Mouse (Mus musculus) adrenal gland, adult 2 months (tissue): ENCODE results near the gene Dyrk1a. TPM values are rescaled to one million over a fixed set of nuclear protein-coding genes. Genes with fewer than 3 reads are reported as not detected.

Experiments
- DNase-seq: peaks from one replicate; pipeline ENCODE4 v3.0.0; 2021
- polyA plus RNA-seq: library from polyadenylated mRNA; depleted of rRNA; stranded (reverse); fragments of >200 nt; gene quantifications from 2 replicates; pipeline ENCODE4 v1.2.3, GENCODE M21; 2012; rRNA removed
- total RNA-seq, 2 experiments: library from RNA; stranded (reverse); gene quantifications; 2 replicates each; pipeline ENCODE4 v1.2.3; 2021

Gene Dyrk1a
- total and polyA plus RNA-seq, 3 experiments = 32.0 to 97.8 (median 60.5) TPM

GRCm38 (mm10) chr16:94717051-94717450 is 147.2 kb downstream of the Dyrk1a start:
- no peak for DNase-seq

GRCm38 (mm10) chr16:94718919-94719318 is 149.1 kb downstream of the Dyrk1a start:
- DNase-seq = no peak

- DNase-seq = no peak
Observed at GRCm38 (mm10) chr16:94719488-94719887, 149.7 kb downstream of the Dyrk1a start.

GRCm38 (mm10) chr16:94720476-94721153 is 150.8 kb downstream of the Dyrk1a start:
- no peak for DNase-seq

GRCm38 (mm10) chr16:94721549-94722006 is 151.8 kb downstream of the Dyrk1a start:
- DNase-seq = no peak

- no peak for DNase-seq
Observed at GRCm38 (mm10) chr16:94722936-94723335, 153.1 kb downstream of the Dyrk1a start.

GRCm38 (mm10) chr16:94724061-94724596 is 154.3 kb downstream of the Dyrk1a start:
- DNase-seq = peak; percentile 90

- DNase-seq = peak; percentile 46
Observed at GRCm38 (mm10) chr16:94724747-94725211, 155.0 kb downstream of the Dyrk1a start.

- no peak for DNase-seq
Observed at GRCm38 (mm10) chr16:94729236-94729635, 159.4 kb downstream of the Dyrk1a start.

- no peak for DNase-seq
Observed at GRCm38 (mm10) chr16:94731027-94731426, 161.2 kb downstream of the Dyrk1a start.

GRCm38 (mm10) chr16:94735472-94735871 is 165.7 kb downstream of the Dyrk1a start:
- DNase-seq = no peak

- DNase-seq = no peak
Observed at GRCm38 (mm10) chr16:94736462-94737358, 166.9 kb downstream of the Dyrk1a start.

- no peak for DNase-seq
Observed at GRCm38 (mm10) chr16:94737359-94737687, 167.5 kb downstream of the Dyrk1a start.

- DNase-seq = peak; percentile 71
Observed at GRCm38 (mm10) chr16:94743853-94744501, 174.2 kb downstream of the Dyrk1a start.

- peak; percentile 53 for DNase-seq
Observed at GRCm38 (mm10) chr16:94745016-94745415, 175.2 kb downstream of the Dyrk1a start.

Other genes starting within 250 kb of the Dyrk1a start
- gene Ripply3, start 241.6 kb upstream of the Dyrk1a start, total RNA-seq = 1 to 10 TPM; 4.1 to 7.5 TPM
- gene Ripply3, start 241.6 kb upstream of the Dyrk1a start, polyA plus RNA-seq = 2.4 and 3.0 TPM in 2 replicates
- gene Ttc3, start 199.4 kb upstream of the Dyrk1a start, total RNA-seq = 10 to 100 TPM; 88.2 to 98.1 TPM
- 32.0 and 32.1 TPM in 2 replicates for gene Ttc3, start 199.4 kb upstream of the Dyrk1a start, polyA plus RNA-seq
- 10 to 100 TPM; 87.0 to 94.7 TPM for gene Pigp, start 198.2 kb upstream of the Dyrk1a start, total RNA-seq
- gene Pigp, start 198.2 kb upstream of the Dyrk1a start, polyA plus RNA-seq = 42.1 and 47.7 TPM in 2 replicates
- gene Vps26c, start 43.2 kb upstream of the Dyrk1a start, total RNA-seq = 10 to 100 TPM; 53.7 to 58.8 TPM
- 24.1 and 25.1 TPM in 2 replicates for gene Vps26c, start 43.2 kb upstream of the Dyrk1a start, polyA plus RNA-seq